Mouse (Mus musculus) embryonic facial prominence, embryonic 15.5 days (tissue): ENCODE measurements around the gene Epm2a. TPM values are rescaled to one million over a fixed set of nuclear protein-coding genes. Genes with fewer than 3 reads are reported as not detected.
A peak's percentile ranks its signal among the peaks of the same experiment; 100 is the strongest.
"Not testable (repeated sequence)": the region's sequence is repeated elsewhere in the genome, so short reads cannot be mapped to it uniquely, and the experiment has no call there.

Experiments used
- ATAC-seq: fragments of 200-750 bp; cut with Nextera tagmentation; 2 replicates; pipeline ENCODE4 v1.8.0; 2017; ENCODE audit warnings: low read depth, moderate TSS enrichment; ENCODE audit not compliant: insufficient number of reproducible peaks, low FRiP score, low TSS enrichment
- H3K27ac ChIP-seq: fragments of 300-500 bp; sonication (generic); replicated peaks from 2 replicates; pipeline ENCODE4 v1.5.1; 2015; ENCODE audit warnings: mild to moderate bottlenecking, inconsistent platforms
- H3K27me3 ChIP-seq: fragments of 300-500 bp; sonication (generic); 2 replicates; pipeline ENCODE4 v1.6.1; 2015; ENCODE audit warnings: inconsistent platforms
- H3K36me3 ChIP-seq: fragments of 300-500 bp; sonication (generic); 2 replicates; pipeline ENCODE4 v1.6.1; 2015; ENCODE audit warnings: mild to moderate bottlenecking, inconsistent platforms
- H3K4me1 ChIP-seq: fragments of 300-500 bp; sonication (generic); 2 replicates; pipeline ENCODE4 v1.6.1; 2015; ENCODE audit warnings: inconsistent platforms
- H3K4me2 ChIP-seq: fragments of 300-500 bp; sonication (generic); replicated peaks from 2 replicates; pipeline ENCODE4 v1.6.1; 2015; ENCODE audit warnings: mild to moderate bottlenecking, inconsistent platforms
- H3K4me3 ChIP-seq: fragments of 300-500 bp; sonication (generic); replicated peaks from 2 replicates; pipeline ENCODE4 v1.5.1; 2015; ENCODE audit warnings: mild to moderate bottlenecking, inconsistent platforms
- H3K9ac ChIP-seq: fragments of 300-500 bp; sonication (generic); 2 replicates; pipeline ENCODE4 v1.6.1; 2015; ENCODE audit warnings: inconsistent platforms
- H3K9me3 ChIP-seq: fragments of 300-500 bp; sonication (generic); replicated peaks from 2 replicates; pipeline ENCODE4 v1.6.1; 2016; ENCODE audit warnings: inconsistent platforms
- WGBS: fragments of 180-500 bp; shearing (Covaris S2); methylation state at CpG from one replicate; pipeline ENCODE4 v1.1.7; 2015; 5-methylcytosine and 5-hydroxymethylcytosine counted together
- polyA plus RNA-seq: library from polyadenylated mRNA; unstranded; fragments of >200 nt; fragmentation: Nextera tagmentation; extraction: Ambion mirVana; gene quantifications from 2 replicates; pipeline ENCODE4 v1.2.1, GENCODE M21; 2015

The Epm2a gene
- 0.12 and 0.30 TPM in 2 replicates for polyA plus RNA-seq

DNA sequence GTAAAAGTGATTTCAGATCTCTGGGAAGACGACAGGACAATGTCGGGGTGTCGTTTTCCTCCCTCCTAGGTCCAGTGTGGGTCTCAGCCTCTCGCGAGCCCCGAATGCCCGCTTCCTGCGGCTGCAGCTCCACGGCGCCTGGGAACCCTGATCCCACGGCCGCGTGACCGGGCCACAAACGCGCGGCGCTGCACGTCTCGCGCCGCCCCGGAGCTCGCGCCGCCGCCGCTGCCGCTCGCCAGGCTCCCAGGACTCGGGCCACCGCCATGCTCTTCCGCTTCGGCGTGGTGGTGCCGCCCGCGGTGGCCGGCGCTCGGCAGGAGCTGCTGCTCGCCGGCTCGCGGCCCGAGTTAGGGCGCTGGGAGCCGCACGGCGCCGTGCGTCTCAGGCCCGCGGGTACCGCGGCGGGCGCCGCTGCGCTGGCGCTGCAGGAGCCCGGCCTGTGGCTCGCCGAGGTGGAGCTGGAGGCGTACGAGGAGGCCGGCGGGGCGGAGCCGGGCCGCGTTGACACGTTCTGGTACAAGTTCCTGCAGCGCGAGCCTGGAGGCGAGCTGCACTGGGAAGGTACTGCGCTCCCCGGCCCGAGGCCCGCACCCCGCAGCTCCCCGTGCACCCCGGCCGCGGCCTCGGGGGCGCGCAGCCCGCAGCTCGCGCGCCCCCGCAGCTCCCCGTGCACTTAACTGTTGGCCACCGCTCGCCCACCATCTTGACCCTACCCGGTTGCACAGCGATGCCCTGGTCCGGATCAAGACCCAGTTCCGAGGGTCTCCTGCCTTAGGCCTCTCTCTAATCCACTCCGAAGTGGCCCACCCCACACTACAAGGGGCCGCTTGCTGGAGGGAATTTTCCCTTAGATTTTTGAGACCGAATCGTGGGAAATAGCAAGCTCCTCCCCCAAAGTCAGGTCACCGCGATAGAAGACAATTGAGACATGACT lies at the start of gene Epm2a:
Gene Epm2a, plus strand, starts transcription at position 200 of the 937 bp plus-strand sequence.
- peak within 1 kb of the TSS; percentile 65 for H3K4me3 ChIP-seq
- WGBS = under 1% methylated on average over 106 of the region's 106 CpGs
- no peaks in the 10 kb centered on the region for H3K27me3 ChIP-seq
- no peaks in the 10 kb centered on the region for H3K36me3 ChIP-seq
- H3K27ac ChIP-seq = peak within 1 kb of the TSS; percentile 97
- H3K9ac ChIP-seq = peak within 1 kb of the TSS; percentile 79
- H3K4me1 ChIP-seq = no peaks in the 10 kb centered on the region
- peak; percentile 98 for ATAC-seq
- H3K9me3 ChIP-seq = no peaks in the 10 kb centered on the region
- peak within 1 kb of the TSS; percentile 66 for H3K4me2 ChIP-seq

DNA sequence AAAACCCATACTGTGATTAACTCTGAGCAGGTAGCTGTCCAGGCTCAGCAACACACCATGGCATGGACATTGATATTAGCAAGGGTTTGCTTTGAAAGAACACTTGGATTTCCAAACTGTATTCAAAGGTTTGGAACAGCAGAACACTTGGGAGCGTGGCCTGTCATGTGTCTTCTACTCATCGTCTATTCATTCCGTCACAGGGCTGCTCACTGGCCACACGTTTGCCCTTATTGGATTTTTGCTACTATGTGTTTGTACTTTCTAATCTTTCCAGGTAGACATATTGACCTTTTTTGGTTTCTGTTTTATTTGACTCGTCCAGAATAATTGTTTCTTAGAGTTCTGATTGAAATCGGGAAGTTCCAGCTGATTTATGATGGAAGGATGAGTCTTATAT lies 44.8 kb upstream of the Epm2a start:
- H3K27me3 ChIP-seq = no peaks in the 10 kb centered on the region
- no peak overlapping the region for H3K4me2 ChIP-seq
- 93% methylated on average over 6 of the region's 6 CpGs for WGBS
- H3K9ac ChIP-seq = no peak overlapping the region
- no peak for ATAC-seq
- no peak overlapping the region for H3K4me3 ChIP-seq
- H3K9me3 ChIP-seq = no peaks in the 10 kb centered on the region
- H3K4me1 ChIP-seq = no peaks in the 10 kb centered on the region
- peaks cover 3% of the 10 kb centered on the region; the same call in 1 of the 2 replicates for H3K36me3 ChIP-seq
- no peak overlapping the region for H3K27ac ChIP-seq

DNA sequence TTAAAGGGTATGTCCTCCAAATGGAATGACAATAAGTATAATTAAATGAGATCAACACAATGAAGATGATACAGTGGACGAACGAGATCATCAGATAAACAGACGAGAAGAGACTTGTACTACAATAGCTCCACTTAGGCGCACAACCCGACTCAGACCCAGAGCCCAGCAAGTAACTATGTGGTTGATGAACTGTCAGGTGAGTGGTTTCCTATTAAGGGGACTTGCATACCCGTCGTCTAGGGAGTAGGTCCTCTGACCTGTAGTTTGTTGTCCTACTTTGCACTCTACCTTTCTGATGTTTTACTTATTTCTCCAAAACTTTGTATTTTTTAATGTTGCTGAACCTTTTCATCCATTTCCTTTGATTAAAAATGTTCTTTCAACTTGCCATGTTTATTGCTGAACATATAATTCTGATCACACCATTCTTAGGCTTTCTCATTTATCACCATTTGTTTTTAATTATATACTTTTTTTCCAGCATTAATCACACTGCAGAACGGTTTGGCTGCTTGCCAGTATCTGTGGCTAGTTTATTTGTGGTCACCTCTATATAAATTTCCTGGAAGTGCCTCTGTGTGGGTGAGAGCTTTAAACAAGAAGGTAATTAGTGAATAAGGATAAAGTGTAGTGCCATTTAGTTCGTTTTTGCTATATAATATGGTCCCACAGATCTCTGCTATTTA lies 37.7 kb upstream of the Epm2a start:
- Histone ChIP-seq H3K4me2 (no peak overlapping the region), H3K4me3 (no peak overlapping the region), H3K4me1 (no peaks in the 10 kb centered on the region), H3K36me3 (no peaks in the 10 kb centered on the region), H3K9me3 (no peaks in the 10 kb centered on the region), H3K9ac (no peak overlapping the region), H3K27me3 (no peaks in the 10 kb centered on the region), H3K27ac (no peak overlapping the region)
- ATAC-seq = no peak
- 66% methylated on average over 9 of the region's 9 CpGs for WGBS

DNA sequence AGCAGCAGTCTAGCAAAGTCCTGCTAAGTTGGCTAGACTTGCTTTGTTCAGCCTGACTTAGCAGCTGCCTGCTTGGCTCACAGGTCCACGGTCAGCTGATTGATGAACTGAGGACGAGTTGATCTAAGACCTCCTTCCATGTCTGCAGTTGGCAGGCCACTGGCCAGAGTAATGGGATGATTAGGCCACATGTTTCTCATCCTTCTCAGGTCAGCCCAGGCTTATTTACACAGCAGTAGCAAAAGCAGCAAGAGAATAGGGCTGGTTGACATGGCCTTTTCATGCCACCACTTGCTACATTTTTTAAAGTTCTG lies 37.2 kb upstream of the Epm2a start:
- Histone ChIP-seq H3K4me1 (no peaks in the 10 kb centered on the region), H3K9ac (no peak overlapping the region), H3K9me3 (no peaks in the 10 kb centered on the region), H3K4me3 (no peak overlapping the region), H3K36me3 (no peaks in the 10 kb centered on the region), H3K4me2 (no peak overlapping the region), H3K27ac (no peak overlapping the region), H3K27me3 (no peaks in the 10 kb centered on the region)
- no peak for ATAC-seq
- WGBS = 59% methylated on average over 2 of the region's 2 CpGs

DNA sequence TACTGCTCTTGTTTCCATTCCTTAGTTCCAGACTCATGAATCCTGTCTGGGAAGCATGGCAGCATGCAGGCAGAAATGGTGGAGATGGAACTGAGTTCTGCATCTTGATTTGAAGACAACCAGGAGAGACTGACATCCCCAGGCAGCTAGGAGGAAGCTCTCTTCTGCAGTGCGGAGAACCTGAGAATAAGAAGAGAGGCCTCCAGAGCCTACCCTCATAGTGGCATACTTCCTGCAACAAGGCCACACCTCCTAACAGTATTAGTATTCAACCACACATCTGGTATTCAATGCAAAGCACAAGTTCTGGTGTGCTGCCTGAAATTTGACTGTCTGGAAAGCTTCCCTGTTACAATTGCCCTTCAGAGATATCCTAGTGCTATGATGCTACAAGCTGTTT lies 33.3 kb upstream of the Epm2a start:
- 83% methylated on average over 1 of the region's 1 CpGs for WGBS

DNA sequence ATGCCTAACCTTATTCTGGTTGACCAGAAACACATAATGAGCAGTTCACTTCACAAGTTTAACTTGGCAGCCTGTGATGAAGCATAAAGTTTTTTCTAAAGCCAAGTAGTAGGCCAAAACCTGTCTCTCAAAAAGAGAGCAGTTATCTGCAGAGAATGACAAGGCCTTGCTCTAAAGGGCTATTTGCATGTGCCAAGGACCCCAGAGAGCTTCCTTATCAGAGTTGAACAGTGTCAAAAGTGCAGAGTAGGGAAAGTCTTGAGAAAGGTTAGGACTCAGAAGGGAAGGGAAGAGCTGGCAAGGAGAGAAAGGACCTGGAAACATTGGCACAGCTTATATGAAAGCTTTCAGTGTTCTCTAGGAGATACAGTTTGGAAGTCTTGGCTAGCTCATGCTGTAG lies 32.7 kb upstream of the Epm2a start:
- no peaks in the 10 kb centered on the region for H3K27me3 ChIP-seq
- H3K4me3 ChIP-seq = no peak overlapping the region
- ATAC-seq = no peak
- H3K9me3 ChIP-seq = no peaks in the 10 kb centered on the region
- no peak overlapping the region for H3K4me2 ChIP-seq
- no peak overlapping the region for H3K27ac ChIP-seq
- no peaks in the 10 kb centered on the region for H3K4me1 ChIP-seq
- no peak overlapping the region for H3K9ac ChIP-seq
- H3K36me3 ChIP-seq = no peaks in the 10 kb centered on the region

More for the DNA sequence above, 33.3 kb upstream of the Epm2a start:
- Histone ChIP-seq H3K36me3 (no peaks in the 10 kb centered on the region), H3K9me3 (no peaks in the 10 kb centered on the region), H3K27me3 (no peaks in the 10 kb centered on the region), H3K4me1 (no peaks in the 10 kb centered on the region), H3K27ac (no peak overlapping the region), H3K4me3 (no peak overlapping the region), H3K9ac (no peak overlapping the region), H3K4me2 (no peak overlapping the region)
- ATAC-seq = no peak

DNA sequence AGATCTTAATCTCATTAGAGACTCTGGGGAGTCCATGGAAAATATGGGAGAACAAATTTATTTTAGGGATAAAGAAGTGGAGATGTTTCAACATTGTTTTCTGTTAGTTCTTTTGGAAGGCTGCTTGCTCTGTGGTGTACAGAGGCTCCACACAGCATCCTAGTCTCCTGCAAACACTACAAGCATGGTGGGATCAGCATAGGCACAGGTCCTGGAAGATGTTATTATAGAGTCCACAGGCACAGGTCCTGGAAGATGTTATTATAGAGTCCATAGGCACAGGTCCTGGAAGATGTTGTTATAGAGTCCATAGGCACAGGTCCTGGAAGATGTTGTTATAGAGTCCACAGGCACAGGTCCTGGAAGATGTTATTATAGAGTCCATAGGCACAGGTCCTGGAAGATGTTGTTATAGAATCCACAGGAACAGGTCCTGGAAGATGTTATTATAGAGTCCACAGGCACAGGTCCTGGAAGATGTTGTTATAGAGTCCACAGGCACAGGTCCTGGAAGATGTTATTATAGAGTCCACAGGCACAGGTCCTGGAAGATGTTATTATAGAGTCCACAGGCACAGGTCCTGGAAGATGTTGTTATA lies 25.2 kb upstream of the Epm2a start:
- H3K9ac ChIP-seq, H3K4me2 ChIP-seq, H3K27me3 ChIP-seq, H3K27ac ChIP-seq, H3K36me3 ChIP-seq, H3K4me1 ChIP-seq, H3K9me3 ChIP-seq, H3K4me3 ChIP-seq, ATAC-seq: not testable (repeated sequence)

DNA sequence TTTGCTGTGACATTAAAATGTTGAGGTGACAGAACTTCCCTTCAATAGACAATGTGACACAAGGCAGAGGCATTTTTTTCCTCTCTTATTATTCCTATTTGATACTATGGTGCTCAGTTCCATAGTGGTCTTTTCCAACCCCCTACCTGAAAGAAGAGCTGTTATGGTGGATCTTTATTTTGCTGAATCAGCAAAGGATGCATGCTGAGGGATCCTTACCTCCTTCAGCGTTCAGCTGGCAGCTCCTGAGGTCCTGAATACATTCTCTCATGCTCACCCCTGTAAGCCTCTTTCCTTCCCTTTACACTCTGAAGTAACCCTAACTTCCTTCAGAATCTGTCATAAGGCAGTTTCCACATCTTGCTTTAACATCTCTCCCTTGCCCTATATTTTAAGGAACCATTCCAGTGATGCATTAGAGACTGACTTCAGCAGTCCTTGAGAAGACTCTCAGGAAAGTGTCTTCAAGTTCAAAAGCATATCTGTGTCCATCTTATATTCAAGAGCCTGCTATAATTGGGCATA lies 23.7 kb upstream of the Epm2a start:
- Histone ChIP-seq H3K4me2 (no peak overlapping the region), H3K9ac (no peak overlapping the region), H3K36me3 (no peaks in the 10 kb centered on the region), H3K4me1 (no peaks in the 10 kb centered on the region), H3K9me3 (no peaks in the 10 kb centered on the region), H3K4me3 (no peak overlapping the region), H3K27ac (no peak overlapping the region), H3K27me3 (no peaks in the 10 kb centered on the region)
- WGBS = 80% methylated on average over 1 of the region's 1 CpGs
- ATAC-seq = no peak

DNA sequence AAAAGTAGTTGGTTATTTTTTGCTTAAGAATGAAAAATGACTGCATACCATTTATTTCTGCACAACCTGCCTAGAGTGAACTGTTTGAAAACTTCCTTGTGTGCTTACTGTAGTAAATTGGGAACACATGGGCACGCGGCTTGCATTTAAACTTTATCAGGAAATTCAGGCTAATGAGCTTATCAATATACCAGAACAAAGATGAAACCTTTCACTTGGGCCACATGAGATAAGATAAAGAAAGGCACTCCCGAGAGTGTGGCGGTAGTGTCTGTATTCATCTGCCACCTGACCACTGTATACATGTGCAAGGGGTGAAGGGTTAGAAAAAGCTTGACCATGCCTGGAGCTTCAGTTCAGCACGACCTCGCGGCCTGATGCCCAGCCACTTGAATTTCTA lies 20.9 kb upstream of the Epm2a start:
- no peak for ATAC-seq
- Histone ChIP-seq H3K27ac (no peak overlapping the region), H3K4me1 (no peaks in the 10 kb centered on the region), H3K9ac (no peak overlapping the region), H3K27me3 (no peaks in the 10 kb centered on the region), H3K36me3 (no peaks in the 10 kb centered on the region), H3K4me2 (no peak overlapping the region), H3K4me3 (no peak overlapping the region), H3K9me3 (no peaks in the 10 kb centered on the region)
- WGBS = 70% methylated on average over 7 of the region's 7 CpGs

DNA sequence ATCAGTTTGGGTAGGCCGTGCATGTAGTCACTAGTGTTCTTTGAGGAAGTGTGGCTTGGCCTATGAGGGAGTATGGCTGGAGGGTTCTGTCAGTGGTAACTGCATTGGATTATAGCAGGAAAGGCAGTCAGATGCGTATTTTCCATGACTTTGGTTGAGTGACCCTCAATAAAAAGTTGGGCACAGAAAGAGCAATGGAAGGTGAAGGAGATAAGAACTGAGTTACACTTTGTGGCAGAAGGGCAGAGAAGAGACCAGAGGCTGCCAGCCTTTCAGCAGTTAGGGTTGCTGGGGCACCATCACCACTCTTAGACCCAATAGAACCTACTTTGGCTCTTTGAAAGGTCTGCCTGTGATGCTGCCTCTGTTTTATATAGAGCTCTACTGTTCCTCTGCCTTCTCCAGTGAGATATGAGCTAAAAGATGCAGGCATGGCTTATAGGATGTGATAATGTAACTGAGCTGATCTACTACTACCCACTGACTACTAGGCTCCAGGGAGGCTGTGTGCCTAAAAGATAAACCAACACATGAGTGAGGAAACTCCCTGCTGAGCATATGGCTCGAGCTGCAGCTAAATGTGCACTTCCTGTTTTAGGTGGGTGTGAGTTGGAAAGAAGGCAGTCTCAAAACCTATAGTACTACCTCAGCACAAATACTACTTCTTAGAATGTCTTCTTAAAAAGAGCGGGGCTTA lies 19.9 kb upstream of the Epm2a start:
- 71% methylated on average over 4 of the region's 4 CpGs for WGBS
- ATAC-seq = no peak

DNA sequence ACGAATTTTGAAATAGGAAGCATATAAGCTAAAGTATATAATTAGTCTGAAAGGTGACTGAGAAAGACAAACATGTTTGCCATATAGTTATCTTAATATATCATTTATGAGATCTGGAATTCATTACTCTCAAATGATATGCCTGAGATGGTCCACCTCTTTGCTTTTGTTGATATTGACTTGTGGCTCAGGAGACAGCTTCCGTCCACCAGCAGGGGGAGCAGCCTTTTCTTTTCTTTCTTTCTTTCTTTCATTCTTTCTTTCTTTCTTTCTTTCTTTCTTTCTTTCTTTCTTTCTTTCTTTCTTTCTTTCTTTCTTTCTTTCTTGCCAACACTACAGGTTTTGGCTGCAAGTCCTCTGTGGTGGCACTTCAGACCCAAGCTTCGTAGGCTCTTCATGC lies 16.7 kb upstream of the Epm2a start:
- H3K36me3 ChIP-seq = no peaks in the 10 kb centered on the region
- H3K27ac ChIP-seq = no peak overlapping the region
- WGBS = 89% methylated on average over 3 of the region's 3 CpGs
- no peak overlapping the region for H3K9ac ChIP-seq
- H3K9me3 ChIP-seq = no peaks in the 10 kb centered on the region
- H3K4me1 ChIP-seq = no peaks in the 10 kb centered on the region
- no peak overlapping the region for H3K4me2 ChIP-seq
- H3K4me3 ChIP-seq = no peak overlapping the region
- no peaks in the 10 kb centered on the region for H3K27me3 ChIP-seq
- ATAC-seq = no peak

More for the DNA sequence above, 19.9 kb upstream of the Epm2a start:
- Histone ChIP-seq H3K27ac (no peak overlapping the region), H3K9me3 (no peaks in the 10 kb centered on the region), H3K27me3 (no peaks in the 10 kb centered on the region), H3K4me1 (no peaks in the 10 kb centered on the region), H3K4me3 (no peak overlapping the region), H3K36me3 (no peaks in the 10 kb centered on the region), H3K9ac (no peak overlapping the region), H3K4me2 (no peak overlapping the region)
